Mouse (Mus musculus) left cerebral cortex, postnatal 14 days (tissue): ENCODE data around the gene Matn1. TPM values are rescaled to one million over a fixed set of nuclear protein-coding genes. Genes with fewer than 3 reads are reported as not detected.

ENCODE experiments used
- DNase-seq, 2 experiments: peaks; one replicate each; pipeline ENCODE4 v3.0.0; 2021 to 2022; ENCODE audit warnings: low spot score in 2 of 2, mixed read lengths in 1 of 2
- intact Hi-C: fragments of 180-260 bp; cut with DNase I; formaldehyde crosslinking; loops from one replicate; pipeline ENCODE4 v1.15.1; 2025
- total RNA-seq, 2 experiments: library from RNA; stranded (reverse); gene quantifications; 2 replicates each; pipeline ENCODE4 v1.2.3; 2021

Matn1 gene
- total RNA-seq, 2 experiments from 2014 or later: 2.0 to 2.4 TPM

DNA sequence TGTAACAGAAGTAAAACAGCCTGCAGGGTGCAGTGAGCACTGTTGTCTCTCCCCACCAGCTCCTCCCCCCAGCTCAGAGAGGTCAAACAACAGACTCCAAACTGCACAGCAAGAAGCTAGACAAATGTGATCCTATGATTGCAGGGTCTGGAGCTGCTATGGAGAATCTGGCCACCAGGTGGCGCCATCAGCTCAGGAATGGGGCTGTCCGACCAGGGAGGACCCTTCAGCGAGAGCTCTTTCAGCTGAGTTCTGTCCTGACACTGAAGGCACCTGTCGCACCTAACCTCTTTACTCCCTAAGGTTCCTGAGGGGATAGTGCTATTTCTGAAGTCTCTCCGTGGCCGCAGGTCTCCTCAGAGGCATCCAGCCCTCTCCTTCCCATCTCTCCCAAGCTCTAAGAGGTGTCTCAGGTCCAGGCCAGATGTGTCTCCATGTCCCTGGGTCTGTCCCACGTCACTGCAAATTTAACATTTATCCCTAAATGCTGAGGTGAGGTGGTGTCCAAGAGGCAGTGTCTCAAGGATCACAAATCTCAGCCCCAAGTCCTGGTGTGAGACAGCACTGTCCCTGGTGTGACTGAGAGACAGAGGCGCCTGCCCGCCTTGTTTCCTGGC, 16.0 kb downstream of the Matn1 start:
- peak; percentile 85 to 92 for DNase-seq

DNA sequence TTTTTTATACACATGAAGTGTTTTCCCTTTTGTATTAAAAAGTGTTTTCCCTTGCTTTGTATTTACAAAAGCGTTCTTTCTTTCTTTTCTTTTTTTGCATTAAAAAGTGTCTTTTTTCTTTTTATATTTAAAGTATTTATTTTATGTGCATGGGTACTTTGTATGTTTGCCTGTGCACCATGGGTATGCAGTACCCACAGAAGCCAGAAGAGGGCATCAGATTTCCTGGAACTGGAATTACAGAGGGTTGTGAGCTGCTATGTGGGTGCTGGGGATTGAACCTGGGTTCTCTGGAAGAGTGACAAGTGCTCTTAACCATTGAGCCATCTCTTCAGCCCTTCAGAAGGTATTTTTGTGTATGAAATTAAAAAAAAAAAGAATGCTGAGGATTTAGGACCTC, 27.1 kb downstream of the Matn1 start:
- DNase-seq: no peak
- intact Hi-C loops: no loop called here

More for the DNA sequence above, 16.0 kb downstream of the Matn1 start:
- intact Hi-C loops: loop anchor here (5.0 kb wide), 3 partner anchors 412 to 527 kb away; no protein-coding TSS in a partner anchor

GRCm38 (mm10) chr4:130972421-130972829, 28.2 kb downstream of the Matn1 start:
- intact Hi-C loops: no loop called here
- DNase-seq: no peak

DNA sequence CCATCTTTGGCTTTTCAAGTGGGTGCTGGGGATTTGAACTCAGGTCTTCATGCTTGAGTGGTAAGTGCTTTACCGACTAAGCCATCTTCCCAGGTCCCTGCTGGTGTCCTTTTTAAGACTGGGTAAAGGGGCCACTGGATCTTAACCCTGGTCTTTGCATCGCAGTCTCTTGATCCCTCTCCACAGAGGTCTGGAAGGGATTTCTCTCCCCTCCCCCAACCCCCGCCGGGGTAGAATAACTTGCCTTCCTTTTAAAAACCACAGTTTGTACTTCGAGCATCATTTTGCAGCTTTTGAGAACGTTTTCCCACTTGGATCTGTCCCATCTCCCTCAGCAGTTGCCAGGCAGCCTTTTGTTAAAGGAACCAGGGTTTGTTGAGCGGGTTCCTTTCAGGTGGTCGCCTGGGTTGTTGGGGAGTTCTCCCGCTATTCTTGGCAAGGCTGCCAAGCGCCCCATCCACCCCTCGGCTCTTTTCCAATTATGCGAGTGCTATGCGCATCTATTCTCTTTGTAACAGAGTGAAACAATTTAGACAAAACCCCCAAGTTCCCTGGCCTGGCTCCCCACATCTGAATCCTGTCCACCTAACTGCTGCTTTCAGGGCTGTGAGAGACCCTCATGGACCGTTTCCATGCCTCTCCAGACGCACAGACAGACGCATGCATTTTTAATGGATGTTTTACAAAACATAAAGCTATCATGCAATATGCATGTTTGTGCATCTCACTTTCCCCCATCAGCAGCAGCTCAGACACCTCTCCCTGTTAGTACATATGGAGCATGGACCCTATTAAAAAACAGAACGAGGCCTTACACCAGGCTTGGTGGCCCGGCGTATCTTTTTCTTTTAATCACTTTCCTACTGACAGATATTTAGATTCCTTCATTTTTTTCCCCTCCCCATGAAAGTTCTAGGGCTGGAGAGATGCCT, 29.4 kb downstream of the Matn1 start:
- DNase-seq: peak; percentile 58 to 78
- intact Hi-C loops: no loop called here

DNA sequence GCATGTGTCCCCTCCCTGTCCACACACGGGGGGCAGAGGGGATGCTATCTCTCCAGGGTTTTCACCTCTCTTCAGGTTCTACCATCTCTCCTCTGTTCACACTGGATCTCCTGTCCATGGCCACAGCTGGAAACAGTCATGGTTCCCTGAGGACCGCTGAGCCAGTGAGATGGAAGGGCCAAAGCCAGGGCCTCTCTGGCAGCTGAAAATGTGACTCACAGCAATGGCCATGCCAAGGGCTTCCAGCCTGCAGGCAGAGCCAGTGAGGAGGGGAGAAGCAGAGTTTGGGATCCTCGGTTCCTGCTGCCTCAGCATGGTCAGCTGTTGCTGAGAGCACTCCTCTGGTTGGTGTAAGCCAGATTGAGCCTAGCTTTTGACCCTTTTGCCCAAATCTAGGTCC, 34.8 kb downstream of the Matn1 start:
- intact Hi-C loops: no loop called here

DNA sequence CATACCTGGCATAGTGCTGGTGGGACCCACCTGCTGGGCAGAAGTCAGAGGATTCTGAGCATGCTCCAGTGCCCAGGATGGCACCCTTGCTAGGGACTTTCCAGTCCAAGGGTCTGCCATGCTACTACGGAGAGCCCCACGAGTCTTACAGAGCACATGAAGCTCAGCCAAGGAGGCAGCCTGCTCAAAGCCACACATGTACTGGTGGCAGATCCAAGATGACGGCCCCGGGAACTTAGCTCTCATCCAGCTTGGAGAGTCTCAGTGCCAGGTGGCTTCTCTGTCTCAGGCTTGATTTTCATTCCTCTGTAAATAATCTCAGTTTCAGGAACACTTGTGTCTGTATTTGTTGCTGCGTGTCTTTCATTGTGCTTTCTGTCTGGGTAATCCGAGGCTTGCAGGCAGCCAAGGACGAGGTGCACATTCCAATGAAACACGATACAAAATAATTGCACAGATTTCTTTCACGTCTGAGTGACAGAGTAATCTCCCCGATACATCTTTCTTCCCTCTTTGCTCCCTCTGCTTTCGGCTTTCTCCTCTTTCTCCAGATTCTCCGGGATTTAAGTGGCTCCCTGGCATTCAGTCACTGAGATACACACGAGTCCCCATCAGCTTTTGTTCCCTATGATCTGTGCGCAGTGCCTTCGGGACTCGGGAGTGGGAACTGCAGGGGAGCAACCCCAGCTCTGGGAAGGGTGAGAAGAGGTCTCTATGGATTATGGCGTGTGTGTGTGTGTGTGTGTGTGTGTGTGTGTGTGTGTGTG, 40.4 kb downstream of the Matn1 start:
- DNase-seq: peak in 1 of 2 experiments; percentile 13
- intact Hi-C loops: no loop called here

More for the DNA sequence above, 34.8 kb downstream of the Matn1 start:
- no peak for DNase-seq

DNA sequence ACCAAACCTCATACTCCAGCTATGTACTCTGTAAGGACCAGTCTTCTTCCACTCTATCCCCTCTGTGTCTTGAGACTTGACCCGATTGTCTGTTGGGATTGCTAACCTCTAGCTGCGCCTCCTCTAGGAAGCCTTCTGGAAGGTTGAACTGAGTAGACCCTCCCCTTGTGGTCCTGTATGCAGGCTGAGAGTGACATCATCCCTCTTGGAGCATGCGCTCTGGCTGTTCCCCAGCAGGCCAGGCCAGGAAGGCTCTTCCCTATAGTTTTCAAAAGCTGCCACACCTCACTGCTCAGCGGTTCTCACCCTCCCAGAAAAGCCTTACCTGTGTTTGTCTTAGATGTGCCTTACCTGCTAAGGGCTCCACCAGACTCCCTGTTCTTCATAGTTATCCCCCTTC, 42.9 kb downstream of the Matn1 start:
- DNase-seq: no peak
- intact Hi-C loops: no loop called here

DNA sequence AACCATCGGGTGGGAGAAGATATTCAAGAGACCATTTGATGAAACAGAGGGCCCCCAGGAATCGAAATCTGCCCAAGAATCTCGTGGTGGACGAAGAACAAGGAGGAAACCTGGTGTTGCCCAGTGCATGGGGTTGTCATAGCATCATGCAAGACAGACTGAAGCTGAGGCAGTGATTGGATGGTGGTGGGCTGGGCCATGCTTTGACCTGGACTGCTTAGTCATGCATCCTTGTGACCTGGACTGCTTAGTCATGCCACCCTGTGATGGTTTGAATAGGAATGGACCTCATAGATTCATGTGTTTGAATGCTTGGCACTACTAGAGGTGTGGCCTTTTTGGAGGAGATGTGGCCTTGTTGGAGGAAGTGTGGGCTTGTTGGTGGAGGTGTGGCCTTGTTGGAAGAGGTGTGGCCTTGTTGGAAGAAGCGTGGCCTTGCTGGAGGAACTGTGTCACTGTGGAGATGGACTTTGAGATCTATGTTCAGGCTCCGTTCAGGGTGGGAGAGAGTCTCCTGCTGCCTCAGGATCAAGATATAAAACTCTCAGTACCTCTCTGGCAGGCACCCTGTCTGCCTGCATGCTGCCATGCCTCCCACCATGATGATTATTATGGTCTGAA, 44.1 kb downstream of the Matn1 start:
- no peak for DNase-seq
- intact Hi-C loops: no loop called here

GRCm38 (mm10) chr4:130989146-130989545, 45.0 kb downstream of the Matn1 start:
- intact Hi-C loops: no loop called here
- no peak for DNase-seq

DNA sequence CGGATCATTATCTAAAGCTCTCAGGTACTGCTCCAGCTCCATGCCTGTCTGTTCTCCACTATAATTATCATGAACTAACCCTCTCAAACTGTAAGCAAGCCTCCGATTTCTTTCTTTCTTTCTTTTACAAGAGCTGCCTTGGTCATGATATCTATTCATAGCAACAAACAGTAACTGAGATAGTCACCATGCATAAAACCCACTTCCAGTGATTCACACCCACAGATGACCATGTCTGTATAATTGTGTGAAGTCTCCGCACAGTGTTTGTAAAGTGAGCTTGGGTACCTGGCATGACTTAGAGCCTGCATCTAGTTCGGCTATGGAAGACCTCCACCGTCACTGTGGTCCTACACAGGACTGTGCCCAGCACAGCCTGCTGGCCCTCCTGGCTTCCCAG, 46.8 kb downstream of the Matn1 start:
- intact Hi-C loops: no loop called here

DNA sequence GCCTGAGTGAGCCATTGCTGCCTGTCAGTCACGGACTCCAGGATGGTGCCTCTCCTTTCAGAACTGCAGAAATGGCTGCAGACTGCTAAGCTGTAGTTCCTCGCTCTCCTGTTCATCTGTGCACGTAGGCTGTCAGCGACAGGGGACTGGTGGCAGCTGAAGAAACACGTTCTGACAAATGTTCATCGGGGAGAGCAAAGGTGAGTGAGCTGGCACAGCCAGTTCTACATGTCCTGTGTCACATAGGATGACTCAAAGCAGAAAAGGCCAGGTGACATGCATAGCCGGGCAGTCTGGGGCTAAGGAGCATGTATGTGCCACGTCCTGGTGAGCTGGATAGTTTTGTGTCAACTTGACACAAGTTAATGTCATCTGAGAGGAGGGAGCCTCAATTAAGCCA, 50.4 kb downstream of the Matn1 start:
- no peak for DNase-seq
- intact Hi-C loops: no loop called here

More for the DNA sequence above, 46.8 kb downstream of the Matn1 start:
- DNase-seq: no peak

DNA sequence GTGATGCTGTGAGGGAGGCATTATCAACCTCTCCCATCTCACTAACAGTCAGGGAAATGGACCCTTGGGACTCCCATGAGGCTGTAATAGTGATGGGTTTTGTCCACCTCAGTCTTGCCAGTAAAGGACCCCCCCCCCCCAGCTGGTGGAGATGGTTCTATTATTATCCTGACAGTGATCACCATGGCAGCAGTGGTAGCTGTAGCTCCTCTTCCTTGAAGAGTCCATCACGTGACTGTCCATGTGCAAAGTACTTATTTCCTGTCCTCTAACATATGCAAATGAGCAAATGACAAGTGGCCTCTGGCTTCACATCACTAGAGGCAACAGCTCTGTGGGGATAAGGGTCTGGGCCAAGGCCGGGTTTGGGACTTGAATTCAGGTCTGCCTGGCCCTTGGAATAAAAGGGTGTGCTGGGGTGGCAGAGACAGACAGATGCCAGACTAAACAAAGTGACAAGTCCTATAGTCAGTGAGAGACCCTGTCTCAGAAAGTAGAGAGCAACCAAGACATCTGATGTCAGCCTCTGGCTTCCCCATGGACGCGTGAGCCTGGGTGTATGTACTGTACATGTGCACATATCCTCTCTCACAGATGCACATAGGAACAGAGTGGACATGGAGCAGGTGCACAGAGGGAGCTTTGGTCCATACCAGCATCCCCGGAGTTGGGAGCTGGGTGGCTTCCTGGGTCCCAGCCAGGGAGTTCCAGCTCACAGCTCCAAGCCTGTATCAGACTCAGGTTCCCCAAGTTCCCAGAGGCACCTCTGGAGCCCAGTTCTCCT, 55.8 kb downstream of the Matn1 start:
- intact Hi-C loops: no loop called here
- DNase-seq: no peak

DNA sequence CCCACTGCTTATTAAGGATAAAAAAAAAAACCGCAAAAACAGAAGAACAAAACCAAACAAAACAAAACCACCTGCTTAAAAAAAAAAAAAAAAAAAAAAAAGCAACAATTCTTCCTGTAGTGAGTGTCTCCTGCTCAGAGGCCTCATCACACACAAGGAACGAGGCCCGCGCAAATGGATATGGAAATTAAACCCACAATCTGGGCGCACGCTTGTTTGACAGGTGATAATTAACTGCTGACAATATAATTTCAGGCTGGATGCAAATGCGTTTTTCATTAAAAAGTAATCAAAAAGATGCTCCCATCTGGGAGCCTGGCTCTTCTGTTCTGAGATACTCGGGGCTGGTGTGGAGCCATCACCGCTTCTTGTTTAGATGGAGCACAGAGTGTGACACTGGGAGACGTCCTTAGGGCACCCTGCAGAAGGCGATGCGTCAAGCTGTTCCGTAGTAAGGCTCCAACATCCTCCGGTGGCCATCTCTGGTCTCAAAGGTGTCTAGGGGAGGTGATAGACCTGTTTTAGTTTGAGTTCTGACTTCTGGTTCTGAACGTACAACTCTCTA, 56.5 kb downstream of the Matn1 start:
- intact Hi-C loops: no loop called here
- no peak for DNase-seq

Other genes starting within 250 kb of the Matn1 start
- gene Sdc3, start 151.8 kb upstream of the Matn1 start, total RNA-seq: 100 to 1,000 TPM; 246 to 250 TPM
- gene Laptm5, start 31.3 kb upstream of the Matn1 start, total RNA-seq: 10 to 100 TPM; 35.3 to 38.3 TPM